Mouse (Mus musculus) kidney, adult 9 months (tissue): ENCODE measurements around the gene Nfkbil1.
A peak's percentile ranks its signal among the peaks of the same experiment; 100 is the strongest.

Experiments used
- DNase-seq: peaks from one replicate; pipeline ENCODE4 v3.0.0; 2022

Nfkbil1 gene

GRCm38 (mm10) chr17:35235614-35236389 lies at the start of gene Nfkbil1:
Gene Nfkbil1, minus strand, starts transcription at chr17:35235792.
- DNase-seq, result peak; percentile 95

- DNase-seq, result no peak
Observed at GRCm38 (mm10) chr17:35280276-35280675, 44.7 kb upstream of the Nfkbil1 start.

GRCm38 (mm10) chr17:35278957-35279688 lies 43.5 kb upstream of the Nfkbil1 start:
- DNase-seq, result no peak

GRCm38 (mm10) chr17:35278049-35278448 lies 42.5 kb upstream of the Nfkbil1 start:
- no peak for DNase-seq

- DNase-seq, result no peak
Observed at GRCm38 (mm10) chr17:35276304-35276864, 40.8 kb upstream of the Nfkbil1 start.

- DNase-seq, result peak; percentile 92
Observed at GRCm38 (mm10) chr17:35274770-35275169, 39.2 kb upstream of the Nfkbil1 start.

- no peak for DNase-seq
Observed at GRCm38 (mm10) chr17:35272249-35272648, 36.7 kb upstream of the Nfkbil1 start.

GRCm38 (mm10) chr17:35269653-35270347 lies 34.2 kb upstream of the Nfkbil1 start:
- peak; percentile 32 for DNase-seq

- DNase-seq, result no peak
Observed at GRCm38 (mm10) chr17:35267399-35268086, 32.0 kb upstream of the Nfkbil1 start.

GRCm38 (mm10) chr17:35263523-35263883 lies 27.9 kb upstream of the Nfkbil1 start:
- no peak for DNase-seq

GRCm38 (mm10) chr17:35262664-35263522 lies 27.3 kb upstream of the Nfkbil1 start, which contains the start of gene H2-D1:
Gene H2-D1, plus strand, starts transcription at chr17:35262730.
- DNase-seq, result peak; percentile 98

- no peak for DNase-seq
Observed at GRCm38 (mm10) chr17:35261651-35262050, 26.1 kb upstream of the Nfkbil1 start.

GRCm38 (mm10) chr17:35259621-35260020 lies 24.0 kb upstream of the Nfkbil1 start:
- DNase-seq, result no peak

GRCm38 (mm10) chr17:35258492-35259478 lies 23.2 kb upstream of the Nfkbil1 start:
- peak; percentile 72 for DNase-seq

- DNase-seq, result peak; percentile 99
Observed at GRCm38 (mm10) chr17:35257824-35258491, 22.4 kb upstream of the Nfkbil1 start.

- DNase-seq, result peak; percentile 18
Observed at GRCm38 (mm10) chr17:35257378-35257777, 21.8 kb upstream of the Nfkbil1 start.

- no peak for DNase-seq
Observed at GRCm38 (mm10) chr17:35255704-35256103, 20.1 kb upstream of the Nfkbil1 start.

- DNase-seq, result no peak
Observed at GRCm38 (mm10) chr17:35255301-35255700, 19.7 kb upstream of the Nfkbil1 start.

GRCm38 (mm10) chr17:35254241-35255098 lies 18.9 kb upstream of the Nfkbil1 start:
- DNase-seq, result peak; percentile 82
